Mouse (Mus musculus): Measurements from ENCODE around the gene Ppp1r15a.
"Not testable (repeated sequence)": the region's sequence is repeated elsewhere in the genome, so short reads cannot be mapped to it uniquely, and the experiment has no call there.

Gene Ppp1r15a

GRCm38 (mm10) chr7:45484985-45485384, 41.1 kb downstream of the Ppp1r15a start:
- DNase-seq (ENCODE audit: low read depth) = not testable (repeated sequence)

- no peak for DNase-seq (ENCODE audit: low read depth)
These were observed 43.9 kb downstream of the Ppp1r15a start for GRCm38 (mm10) chr7:45482166-45482565.

- no peak for DNase-seq (ENCODE audit: low read depth)
These were observed 44.6 kb downstream of the Ppp1r15a start, which contains the start of gene Tulp2 for GRCm38 (mm10) chr7:45481374-45481927. Gene Tulp2 (plus strand): TSS chr7:45481877.

- DNase-seq (ENCODE audit: low read depth) = not testable (repeated sequence)
These were observed 45.8 kb downstream of the Ppp1r15a start for GRCm38 (mm10) chr7:45480310-45480709.

- no peak for DNase-seq (ENCODE audit: low read depth)
These were observed 47.3 kb downstream of the Ppp1r15a start for GRCm38 (mm10) chr7:45478774-45479173.

GRCm38 (mm10) chr7:45477003-45477402, 49.1 kb downstream of the Ppp1r15a start:
- no peak for DNase-seq (ENCODE audit: low read depth)

GRCm38 (mm10) chr7:45476453-45476852, 49.6 kb downstream of the Ppp1r15a start:
- DNase-seq (ENCODE audit: low read depth) = no peak

GRCm38 (mm10) chr7:45475291-45475969, 50.6 kb downstream of the Ppp1r15a start:
- no peak for DNase-seq (ENCODE audit: low read depth)

Measured in c-Kit-positive CD71-negative TER-119-negative erythroid progenitor cells, embryonic 14.5 days (primary cell).